Mouse (Mus musculus) neutrophil, adult 5-6 weeks (primary cell): Measurements from ENCODE around the gene Fastkd2. TPM values are rescaled to one million over a fixed set of nuclear protein-coding genes. Genes with fewer than 3 reads are reported as not detected.

ENCODE experiments used
- ATAC-seq: fragments of 151-379, 151-347 bp; 2 replicates; pipeline ENCODE4 v1.8.0; 2017; ENCODE audit warnings: mild to moderate bottlenecking, moderate TSS enrichment; ENCODE audit not compliant: insufficient number of reproducible peaks, poor library complexity, low FRiP score, severe bottlenecking; ENCODE audit errors: extremely low read depth
- total RNA-seq: library from RNA; stranded (forward); fragments of 200-1000 nt; gene quantifications from 2 replicates; pipeline ENCODE4 v1.2.3, GENCODE M21; 2017

Fastkd2 gene
- total RNA-seq: 13.0 and 17.2 TPM in 2 replicates

DNA sequence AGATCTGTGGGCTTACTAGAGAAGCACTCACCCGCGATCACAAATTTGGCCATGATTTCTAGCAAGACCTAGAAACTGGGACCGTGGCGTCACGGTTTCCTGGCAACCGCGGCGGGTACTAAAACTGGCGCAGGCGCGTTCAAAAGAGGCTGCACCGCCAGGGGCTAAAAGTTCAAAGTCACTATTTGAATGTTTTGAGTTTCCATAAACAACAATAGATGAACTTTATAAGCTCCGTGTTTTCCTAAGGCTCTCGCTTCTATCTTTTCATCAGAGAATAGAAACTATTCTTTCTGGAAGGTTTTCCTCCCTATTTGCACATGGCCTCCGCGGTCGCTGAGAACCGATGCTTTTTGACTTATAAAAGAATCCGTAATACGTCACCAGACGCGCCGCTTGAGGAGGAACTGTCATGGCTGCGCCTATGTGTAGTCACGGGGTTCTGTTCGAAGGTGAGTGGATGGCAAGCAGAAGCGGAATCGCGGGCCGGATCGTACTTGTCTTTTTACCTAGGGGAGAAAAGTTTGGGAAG, at the start of gene Fastkd2, which contains the start of gene Mdh1b:
Gene Fastkd2 (plus strand): TSS at position 375 of the 532 bp plus-strand sequence.
Gene Mdh1b (minus strand): TSS at position 79 of the 532 bp plus-strand sequence.
- ATAC-seq: peak; percentile 98

DNA sequence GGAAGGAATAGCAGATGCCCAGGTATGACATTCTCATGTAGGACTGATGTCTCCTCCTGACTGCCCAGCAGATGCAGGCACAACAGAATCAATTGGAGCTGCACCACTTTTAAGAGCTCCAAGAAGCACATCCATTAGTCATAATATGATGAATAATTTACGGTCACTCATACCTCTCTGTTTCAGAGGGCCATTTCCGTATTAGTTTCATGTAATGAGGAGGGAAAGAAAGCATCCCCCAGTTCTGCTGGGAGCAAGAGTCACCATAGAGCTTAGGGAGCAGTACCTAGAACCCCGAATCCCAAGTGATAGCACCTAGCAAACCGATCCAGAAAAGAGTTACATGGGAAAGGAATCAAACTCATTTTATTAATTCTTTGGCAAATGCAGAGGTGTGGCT, 43.6 kb upstream of the Fastkd2 start, which contains the start of gene Dytn:
Gene Dytn (minus strand): TSS at position 101 of the 400 bp plus-strand sequence.
- no peak for ATAC-seq

DNA sequence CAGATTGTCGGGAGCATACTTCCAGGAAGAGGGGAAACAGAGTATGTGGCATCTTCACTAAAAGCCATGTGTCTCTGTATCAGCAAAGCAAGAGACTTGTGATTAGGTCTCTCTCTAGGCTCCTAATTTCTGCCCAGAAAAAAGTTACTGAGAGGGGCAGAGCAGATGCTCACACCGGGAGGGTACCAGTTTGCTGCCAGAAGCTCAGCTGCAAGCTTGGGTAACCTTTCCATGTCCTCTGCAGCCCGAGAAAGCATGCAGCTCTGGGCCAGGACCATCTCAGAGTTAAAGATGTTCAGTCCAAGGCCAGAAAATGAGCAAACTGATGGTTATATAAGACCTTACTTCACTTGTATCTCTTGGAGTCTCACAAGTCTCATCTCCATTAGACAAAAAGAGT, 33.6 kb upstream of the Fastkd2 start:
- ATAC-seq: no peak

DNA sequence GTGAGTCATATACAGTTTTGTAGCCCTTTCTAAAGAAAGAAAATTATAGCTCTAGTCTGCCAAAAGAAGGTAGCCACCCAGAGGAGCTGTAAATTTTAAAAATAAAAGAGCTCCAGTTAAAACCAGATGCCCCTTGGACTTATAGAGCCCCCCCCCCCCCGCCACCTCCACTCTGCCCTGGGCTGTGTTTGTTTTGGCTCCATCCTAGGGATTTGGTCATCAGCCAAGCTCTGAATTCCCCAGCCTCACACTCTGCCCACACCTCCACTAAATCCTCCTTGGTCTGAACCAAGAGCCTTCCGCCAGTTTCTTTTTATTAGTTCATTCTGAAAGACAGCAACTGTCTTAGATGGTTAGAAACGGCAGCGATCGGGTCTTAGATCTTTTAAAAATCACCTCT, 24.7 kb upstream of the Fastkd2 start:
- ATAC-seq: no peak

DNA sequence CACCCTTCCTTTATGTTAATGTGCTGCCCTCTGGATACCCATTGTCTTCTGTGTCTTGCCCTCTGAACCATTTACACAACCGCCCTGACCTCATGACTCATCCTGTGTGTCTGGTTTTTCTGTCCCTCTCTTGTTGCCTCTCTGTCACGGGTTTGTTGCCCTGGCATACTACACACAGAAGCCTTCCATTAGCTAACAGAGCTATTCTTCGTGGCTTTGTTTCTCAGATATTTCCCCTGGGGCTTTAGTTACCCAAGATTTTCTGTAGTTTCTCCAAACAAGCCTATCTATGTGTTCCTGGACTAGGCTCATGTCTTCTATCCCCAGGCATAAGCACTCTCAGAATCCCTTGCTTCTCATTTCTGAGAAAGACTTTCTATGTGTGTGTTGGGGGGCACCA, 21.5 kb upstream of the Fastkd2 start:
- ATAC-seq: no peak

DNA sequence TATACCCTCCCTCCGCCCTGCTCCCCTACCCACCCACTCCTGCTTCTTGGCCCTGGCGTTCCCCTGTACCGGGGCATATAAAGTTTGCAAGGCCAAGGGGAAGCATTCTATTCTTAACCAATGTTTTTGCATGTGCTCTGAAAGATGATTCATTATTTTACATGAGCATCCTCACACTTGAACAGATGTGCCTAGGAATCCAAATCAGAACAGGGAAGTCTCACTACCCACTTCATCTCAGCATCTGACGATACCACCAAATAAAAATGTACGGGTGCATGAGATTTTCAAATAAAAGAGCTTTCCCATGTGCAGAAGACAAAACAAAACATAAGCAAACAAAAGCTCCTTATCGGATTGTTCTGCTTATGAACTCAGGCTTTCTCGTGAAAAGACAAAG, 10.3 kb upstream of the Fastkd2 start:
- ATAC-seq: no peak

DNA sequence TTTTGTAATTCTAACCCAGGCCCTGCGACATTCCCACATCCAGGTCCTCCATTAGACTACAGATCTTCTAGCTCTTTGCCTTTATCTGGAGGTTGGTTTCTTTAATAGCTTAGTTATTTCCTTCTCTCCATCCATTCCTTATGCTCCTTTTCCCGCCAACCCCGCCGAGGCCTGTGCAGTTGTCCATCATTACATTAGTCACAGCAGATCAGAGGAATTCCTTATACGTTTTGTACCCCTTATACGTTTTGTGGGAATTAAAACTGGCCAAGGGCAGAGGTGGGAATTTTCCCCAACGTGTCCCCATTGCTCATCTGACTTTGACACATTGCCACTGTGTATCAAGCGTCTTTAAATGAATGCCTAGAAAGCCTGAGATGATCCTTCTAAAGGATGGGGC, 618 bp upstream of the Fastkd2 start:
- ATAC-seq: no peak

DNA sequence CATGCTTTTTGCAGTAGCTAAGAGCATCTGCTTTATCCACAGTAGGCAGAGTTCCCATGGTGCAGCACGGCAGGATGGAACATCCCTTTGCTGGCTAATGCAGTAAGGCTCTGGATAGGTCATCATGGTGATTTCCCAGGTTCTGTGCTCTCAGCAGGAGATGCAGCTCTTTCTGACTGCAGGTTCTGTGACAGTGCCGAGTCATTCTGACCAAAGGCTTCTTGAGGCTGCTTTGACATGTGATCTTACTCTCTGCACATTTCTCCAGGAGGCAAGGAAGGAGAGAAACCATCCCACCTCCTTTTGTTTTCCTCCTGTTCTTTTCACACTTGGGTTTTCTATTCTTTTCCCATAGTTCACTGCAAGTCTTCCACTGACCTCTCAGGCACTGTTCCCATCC, 25.6 kb downstream of the Fastkd2 start:
- ATAC-seq: no peak

DNA sequence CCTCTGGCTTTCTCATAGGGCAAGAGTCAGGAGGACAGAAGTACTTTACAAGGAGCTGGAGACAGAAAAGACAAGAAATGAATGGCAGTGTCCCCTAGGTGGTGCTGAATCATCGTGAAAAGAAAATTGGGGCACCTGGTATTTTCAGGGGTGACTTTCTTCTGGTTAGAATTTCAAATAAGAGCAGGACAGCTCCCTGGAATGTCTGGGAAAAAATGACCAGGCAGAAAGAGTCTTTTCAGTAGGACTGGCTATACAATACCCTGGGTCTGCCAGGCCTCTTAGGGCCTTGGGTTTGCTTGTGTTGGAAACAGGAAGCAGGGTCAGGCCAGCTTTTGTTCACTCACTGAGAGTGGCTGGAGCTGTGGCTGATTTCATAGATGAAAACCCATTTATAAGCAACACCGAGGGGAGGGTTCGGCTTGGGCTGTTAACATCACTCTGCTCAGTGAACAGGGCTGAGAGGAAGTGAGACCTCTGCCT, 32.8 kb downstream of the Fastkd2 start:
- ATAC-seq: no peak

DNA sequence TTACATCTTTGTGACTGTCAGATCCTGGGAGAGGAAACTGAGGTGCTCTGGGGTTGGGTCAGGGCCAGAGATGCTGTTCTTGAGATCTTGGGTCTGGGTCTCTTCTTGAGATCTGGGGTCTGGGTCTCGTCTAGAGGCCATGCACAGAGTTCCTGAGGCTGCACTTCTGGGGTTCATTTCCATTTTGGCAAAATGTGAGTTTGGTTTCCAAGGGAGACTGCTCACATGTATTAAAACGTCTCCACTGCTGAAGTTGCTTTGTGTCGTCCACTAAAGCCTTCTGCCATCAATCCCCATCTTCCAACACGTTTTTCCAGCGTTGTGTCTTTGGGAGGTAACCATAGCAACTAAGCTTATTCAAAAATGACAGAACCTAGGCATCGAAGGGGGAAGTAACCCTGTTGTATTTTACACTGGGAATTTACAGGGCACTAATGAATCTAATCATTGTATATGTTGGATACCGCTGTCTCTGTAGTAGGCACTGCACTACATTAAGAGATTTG, 33.5 kb downstream of the Fastkd2 start:
- ATAC-seq: no peak

DNA sequence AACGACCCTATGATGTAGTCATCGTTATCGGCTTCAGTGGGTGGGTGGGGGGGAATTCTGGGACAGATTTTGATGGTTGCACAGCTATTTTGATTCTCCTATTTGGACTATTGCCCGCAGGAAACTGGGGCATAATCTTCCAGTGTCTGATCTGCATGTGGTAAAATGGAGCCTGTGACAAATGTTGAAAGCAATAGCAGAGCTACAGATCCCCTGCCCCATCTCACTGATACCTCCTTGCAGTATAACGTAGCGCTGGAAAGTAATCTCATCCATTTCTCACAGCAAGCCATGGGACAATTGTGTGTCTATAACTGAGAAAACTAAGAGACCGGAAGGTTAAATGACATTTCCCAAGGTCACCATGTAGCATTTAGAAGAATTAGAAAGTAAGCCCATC, 34.0 kb downstream of the Fastkd2 start:
- no peak for ATAC-seq

DNA sequence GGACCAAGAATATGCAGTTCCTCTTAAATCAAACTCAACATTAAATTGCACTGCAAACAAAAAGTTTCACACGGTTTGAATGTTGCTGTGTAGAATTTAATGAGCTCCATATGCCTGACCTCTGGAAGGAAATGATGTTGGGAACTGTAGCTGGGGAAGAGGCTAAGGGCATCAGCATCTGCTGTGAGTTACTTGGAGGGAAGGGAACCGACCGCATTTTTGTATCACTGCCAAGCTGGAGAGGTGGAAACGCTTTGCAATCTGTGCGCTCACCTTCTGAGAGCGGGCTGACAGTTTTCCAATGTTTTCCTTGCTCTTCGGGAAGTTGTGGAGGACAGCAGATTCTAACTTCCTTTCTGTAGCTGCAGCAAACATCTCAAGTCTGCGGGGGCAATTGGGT, 37.7 kb downstream of the Fastkd2 start:
- ATAC-seq: no peak

DNA sequence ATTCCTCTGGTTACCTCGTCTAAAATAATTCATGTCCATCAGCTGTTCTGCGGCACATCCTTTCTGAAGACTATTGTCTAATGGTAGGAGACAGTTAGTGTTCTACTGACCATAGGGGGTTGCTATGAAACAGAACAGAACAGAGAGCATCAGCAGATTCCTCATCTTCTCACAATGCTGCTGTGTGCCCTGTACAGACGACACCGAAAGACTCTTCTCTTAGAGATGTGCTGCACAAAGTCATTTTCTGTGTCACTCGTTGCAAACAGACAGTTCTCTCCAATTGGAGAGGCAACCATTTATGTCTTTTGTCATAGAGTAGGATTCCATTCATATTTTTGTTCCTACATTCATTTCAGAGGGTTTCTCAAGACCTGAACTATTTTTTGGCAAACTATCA, 38.8 kb downstream of the Fastkd2 start, which contains the start of gene 4933402D24Rik:
Gene 4933402D24Rik (minus strand): TSS at position 101 of the 400 bp plus-strand sequence.
- ATAC-seq: no peak

DNA sequence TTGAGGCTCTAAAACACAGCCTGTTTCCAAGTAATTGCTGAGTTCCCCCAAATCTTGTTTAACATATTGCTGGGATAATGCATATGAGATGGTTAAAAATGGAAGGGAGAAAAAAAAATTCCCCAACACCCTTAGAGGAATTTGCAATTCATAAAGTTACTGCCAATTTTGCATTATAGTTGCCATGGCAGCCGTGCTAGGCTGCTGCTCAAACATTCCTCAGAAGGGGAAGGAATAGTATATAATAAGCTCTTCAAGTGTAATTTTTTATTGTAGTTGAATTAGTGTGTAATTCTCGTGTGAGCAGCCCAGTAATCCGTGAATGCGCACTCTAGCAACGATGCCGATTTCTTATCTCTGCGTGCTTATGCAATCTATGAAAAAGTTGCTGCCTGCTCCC, 39.9 kb downstream of the Fastkd2 start:
- no peak for ATAC-seq

DNA sequence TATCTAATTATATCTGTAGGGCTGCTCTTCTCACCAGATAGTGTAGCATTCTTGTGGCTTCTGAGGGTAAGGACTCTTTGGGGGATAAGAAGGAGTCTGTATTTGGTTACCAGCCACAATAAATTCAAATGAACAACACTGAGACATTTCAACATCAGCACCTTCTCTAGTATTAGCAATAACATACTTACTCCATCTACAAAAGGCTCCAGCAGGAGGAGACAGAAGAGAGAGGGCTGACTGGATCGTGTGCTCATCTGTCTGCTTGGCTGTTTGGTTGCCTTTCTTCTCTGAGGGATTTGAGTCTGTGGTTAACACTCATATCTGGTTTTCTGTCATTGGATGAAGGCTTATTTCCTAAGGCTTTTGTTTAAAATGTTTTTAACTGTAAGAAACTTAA, 46.0 kb downstream of the Fastkd2 start:
- ATAC-seq: no peak

DNA sequence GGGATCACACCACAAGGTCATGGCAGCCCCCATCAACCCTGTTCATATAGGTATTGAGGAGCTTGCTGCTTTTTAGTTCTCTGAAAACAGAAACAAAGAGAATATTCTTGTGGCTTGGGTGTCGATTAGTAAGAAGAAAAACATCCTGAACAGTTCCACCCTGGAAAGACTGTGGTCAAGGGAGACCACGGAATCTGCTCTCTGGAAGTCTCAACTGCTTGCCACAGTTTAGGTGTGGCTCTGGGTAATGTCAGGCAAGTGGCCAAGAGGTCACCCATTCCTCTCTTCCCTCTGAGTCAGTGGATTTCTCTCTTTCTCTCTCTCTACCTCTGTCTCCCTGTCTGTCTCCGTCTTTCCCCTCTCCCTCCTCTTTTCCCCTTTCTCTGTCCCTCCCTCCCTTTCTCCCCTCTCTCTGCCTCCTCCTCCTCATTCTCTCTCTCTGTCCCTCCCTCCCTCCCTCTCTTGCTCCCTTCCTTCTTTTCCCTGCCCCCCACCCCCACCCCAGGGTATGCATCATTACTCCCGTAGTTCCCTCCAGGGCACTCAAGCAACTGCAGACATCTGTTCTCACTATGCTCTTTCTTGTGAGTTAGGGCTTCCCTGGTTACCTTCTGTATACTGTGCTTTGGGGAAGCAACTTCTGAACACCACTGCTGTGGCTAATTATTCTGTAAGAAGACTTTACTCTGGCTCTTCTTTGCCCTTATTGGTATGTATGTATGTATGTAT, 46.7 kb downstream of the Fastkd2 start:
- no peak for ATAC-seq

DNA sequence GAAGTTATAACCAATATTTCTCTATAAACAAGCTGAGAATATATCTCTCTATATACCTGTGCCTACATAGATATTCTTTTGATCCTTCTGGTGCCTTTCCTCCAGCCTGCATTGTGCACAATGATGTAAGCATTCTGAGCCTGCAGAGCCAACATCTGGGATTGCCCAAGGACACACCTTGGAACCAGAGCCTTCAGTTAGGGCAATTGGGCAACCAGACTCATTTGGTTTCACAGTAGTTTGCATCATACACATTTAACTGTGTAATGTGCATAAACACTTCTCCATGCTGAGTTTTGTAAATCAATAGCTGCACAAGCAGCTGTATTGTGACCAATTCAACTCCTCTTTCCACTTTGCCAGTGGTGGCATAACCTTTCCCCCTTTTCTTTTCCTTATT, 63.9 kb downstream of the Fastkd2 start:
- no peak for ATAC-seq
